ENCODE assay signal across 8 mouse cellular contexts in genomic region chr11:53891505-53892451, GRCm38 (mm10). TPM values are rescaled to one million over a fixed set of nuclear protein-coding genes. Genes with fewer than 3 reads are reported as not detected.
DNase-seq lines count a peak whose midpoint lies in the region; ATAC-seq lines count a peak whose summit lies in the region.

TSS of gene Slc22a5 (minus strand) at chr11:53891660.

- H3K27ac ChIP-seq in forebrain, embryonic 14.5 days (ENCODE audit: low read depth, low read length), result no peak within 1 kb of the TSS
- peak within 1 kb of the TSS; percentile 72 for H3K27ac ChIP-seq in neural tube, embryonic 15.5 days (replicated peaks)

- H3K4me2 ChIP-seq in forebrain, embryonic 14.5 days (ENCODE audit: low read length), result peak within 1 kb of the TSS; percentile 65
- H3K4me2 ChIP-seq in neural tube, embryonic 15.5 days, result peak within 1 kb of the TSS; percentile 84

- peak; percentile 99 for DNase-seq in ES-CJ7 (ENCODE audit: low read depth, low spot score)
- DNase-seq in cerebellum, adult 11 months, result peak; percentile 99
- peak; percentile 98 for DNase-seq in forebrain, embryonic 14.5 days (ENCODE audit: low spot score)
- DNase-seq in heart, postnatal 14 days, result peak; percentile 97 to 99
- DNase-seq in layer of hippocampus, adult 11-12 months (ENCODE audit: low spot score), result peak; percentile 99
- peak; percentile 100 for DNase-seq in lung, adult 18-20 months
- peak; percentile 100 for DNase-seq in testis, postnatal 14 days (ENCODE audit: low spot score)

- peak within 1 kb of the TSS; percentile 66 for H3K9ac ChIP-seq in forebrain, embryonic 14.5 days (ENCODE audit: low read length)
- peak within 1 kb of the TSS; percentile 68 for H3K9ac ChIP-seq in neural tube, embryonic 15.5 days (replicated peaks)

- H3K9me3 ChIP-seq in forebrain, embryonic 14.5 days (replicated peaks; ENCODE audit: control insufficient read depth, low read length), result no peaks in the 10 kb centered on the region
- no peaks in the 10 kb centered on the region for H3K9me3 ChIP-seq in neural tube, embryonic 15.5 days (replicated peaks)

- peak; percentile 99 for ATAC-seq in forebrain, embryonic 14.5 days
- peak; percentile 99 for ATAC-seq in neural tube, embryonic 15.5 days (ENCODE audit: low FRiP score)

- WGBS in forebrain, embryonic 14.5 days, result 3% methylated on average over 58 of the region's 63 CpGs
- WGBS in neural tube, embryonic 15.5 days, result 3% methylated on average over 63 of the region's 63 CpGs

- intact Hi-C loops in heart, postnatal 14 days (cut with DNase I), result no loop called here

- H3K36me3 ChIP-seq in forebrain, embryonic 14.5 days (ENCODE audit: control insufficient read depth, insufficient read depth, low read length), result no peaks in the 10 kb centered on the region
- H3K36me3 ChIP-seq in neural tube, embryonic 15.5 days, result no peaks in the 10 kb centered on the region

- peaks cover 8% of the 10 kb centered on the region; the same call in 1 of the 2 replicates for H3K4me1 ChIP-seq in forebrain, embryonic 14.5 days (ENCODE audit: control insufficient read depth, insufficient read depth, low read length)
- peaks cover 34% of the 10 kb centered on the region for H3K4me1 ChIP-seq in neural tube, embryonic 15.5 days

- H3K4me3 ChIP-seq in forebrain, embryonic 14.5 days (ENCODE audit: low read depth, low read length), result peak within 1 kb of the TSS; percentile 53
- peak within 1 kb of the TSS; percentile 60 for H3K4me3 ChIP-seq in neural tube, embryonic 15.5 days (replicated peaks)

- no peaks in the 10 kb centered on the region for H3K27me3 ChIP-seq in forebrain, embryonic 14.5 days (replicated peaks; ENCODE audit: control insufficient read depth, insufficient read depth, low read length)
- H3K27me3 ChIP-seq in neural tube, embryonic 15.5 days (replicated peaks), result no peaks in the 10 kb centered on the region

RNA-seq across cellular contexts. Expression of gene Slc22a5, which starts in this region (rescaled TPM):
- 11.1 TPM in 2 replicates for polyA plus RNA-seq in forebrain, embryonic 14.5 days (2014; fragmentation: Nextera tagmentation; extraction: Ambion mirVana)
- 10 to 100 TPM; 20.9 to 23.7 TPM for total RNA-seq in heart, postnatal 14 days (2021)
- 8.6 and 10.6 TPM in 2 replicates for polyA plus RNA-seq in neural tube, embryonic 15.5 days (2015; fragmentation: Nextera tagmentation; extraction: Ambion mirVana)
